Mouse (Mus musculus) thymus, adult 2 months (tissue): ENCODE data around the gene Robo1.

Experiments used
- CTCF ChIP-seq: fragments of 200-500 bp; IDR thresholded peaks from 2 replicates; pipeline ENCODE4 v1.5.1; 2012; ENCODE audit warnings: mild to moderate bottlenecking, control low read depth, low read length, moderate library complexity, borderline replicate concordance; ENCODE audit not compliant: control insufficient read depth, poor library complexity, insufficient read depth; ENCODE audit errors: extremely low read depth
- POLR2A ChIP-seq: fragments of 200-500 bp; IDR thresholded peaks from 2 replicates; pipeline ENCODE4 v1.6.1; 2012; ENCODE audit warnings: mild to moderate bottlenecking, low read length, control low read depth, moderate library complexity; ENCODE audit not compliant: control insufficient read depth, poor library complexity, insufficient read depth; ENCODE audit errors: extremely low read depth

GRCm38 (mm10) chr16:72811908-72812307, 503.8 kb downstream of the Robo1 start:
- TF ChIP-seq CTCF (no peak), POLR2A (no peak)
